Mouse (Mus musculus) monocyte, adult 59 days (primary cell): Measurements from ENCODE around the gene Lypla2. TPM values are rescaled to one million over a fixed set of nuclear protein-coding genes. Genes with fewer than 3 reads are reported as not detected.

Experiments used
- total RNA-seq, 2 experiments: library from RNA; stranded (reverse); gene quantifications; one replicate each; pipeline ENCODE4 v1.2.4; 2023

Gene Lypla2
- 10 to 100 TPM; 93.1 to 95.1 TPM for total RNA-seq

GRCm38 (mm10) chr4:135972556-135972906 lies at the start of gene Lypla2:
Gene Lypla2 (minus strand): TSS chr4:135972626.

GRCm38 (mm10) chr4:136021549-136022047 lies 49.2 kb upstream of the Lypla2 start, which contains the start of gene Eloa:
Gene Eloa (minus strand): TSS chr4:136021763.

GRCm38 (mm10) chr4:135986943-135987710 lies 14.7 kb upstream of the Lypla2 start, which contains the start of gene Pithd1:
Gene Pithd1 (minus strand): TSS chr4:135987264.

GRCm38 (mm10) chr4:135963457-135964193 lies 8.8 kb downstream of the Lypla2 start, which contains the start of gene Gale:
Gene Gale (plus strand): TSS chr4:135963727.

DNA sequence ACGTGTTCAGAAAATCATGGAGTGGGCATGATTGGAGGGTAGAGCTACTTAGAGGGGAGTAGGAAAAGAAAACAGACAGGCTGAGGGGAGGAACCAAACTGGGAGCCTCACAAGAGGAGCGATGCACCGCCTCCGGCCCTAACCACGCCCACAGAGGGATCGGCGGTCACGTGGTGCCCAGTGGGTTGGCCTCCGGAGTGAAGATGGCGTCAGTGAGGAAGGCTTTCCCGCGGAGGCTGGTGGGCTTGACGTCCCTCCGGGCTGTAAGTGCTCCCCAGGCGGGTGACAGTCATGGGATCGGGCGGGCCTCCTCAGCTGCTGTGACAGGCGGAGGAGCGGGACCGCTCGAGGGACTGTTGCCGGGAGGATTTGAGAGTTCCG lies 26.2 kb downstream of the Lypla2 start, which contains the start of gene Hmgcl:
Hmgcl (plus strand) TSS at position 171 of the 381 bp plus-strand sequence.

GRCm38 (mm10) chr4:135920304-135921241 lies 51.9 kb downstream of the Lypla2 start, which contains the start of gene Fuca1:
Gene Fuca1 (plus strand): TSS chr4:135920735.

Other genes starting within 250 kb of the Lypla2 start
- gene Il22ra1, start 244.5 kb downstream of the Lypla2 start, total RNA-seq, result not detected
- under 1 TPM in 1 of 2 experiments, not detected in 1; 0.24 TPM for gene Myom3, start 212.9 kb downstream of the Lypla2 start, total RNA-seq
- gene Srsf10, start 116.9 kb downstream of the Lypla2 start, total RNA-seq, result 100 to 1,000 TPM; 100 to 109 TPM
- 100 to 1,000 TPM; 137 to 150 TPM for gene Pnrc2, start 98.8 kb downstream of the Lypla2 start, total RNA-seq
- 10 to 100 TPM; 16.9 to 20.3 TPM for gene Cnr2, start 77.2 kb downstream of the Lypla2 start, total RNA-seq
- 100 to 1,000 TPM; 186 to 202 TPM for gene Fuca1, start 51.9 kb downstream of the Lypla2 start, total RNA-seq
- 10 to 100 TPM; 59.2 to 65.1 TPM for gene Hmgcl, start 26.2 kb downstream of the Lypla2 start, total RNA-seq
- gene Gale, start 8.9 kb downstream of the Lypla2 start, total RNA-seq, result 1 to 10 TPM; 7.9 to 9.4 TPM
- 10 to 100 TPM; 23.2 to 23.9 TPM for gene Pithd1, start 14.6 kb upstream of the Lypla2 start, total RNA-seq
- 10 to 100 TPM; 67.4 to 70.3 TPM for gene Eloa, start 49.1 kb upstream of the Lypla2 start, total RNA-seq
- 100 to 1,000 TPM; 643 to 744 TPM for gene Rpl11, start 80.8 kb upstream of the Lypla2 start, total RNA-seq
- 10 to 100 TPM; 38.4 to 43.4 TPM for gene Id3, start 170.9 kb upstream of the Lypla2 start, total RNA-seq
- gene E2f2, start 199.8 kb upstream of the Lypla2 start, total RNA-seq, result 10 to 100 TPM; 40.7 to 45.3 TPM
- under 1 TPM in 1 of 2 experiments, not detected in 1; 0.24 TPM for gene Asap3, start 233.7 kb upstream of the Lypla2 start, total RNA-seq